Mouse (Mus musculus): ENCODE measurements around the gene Ncstn. TPM values are rescaled to one million over a fixed set of nuclear protein-coding genes. Genes with fewer than 3 reads are reported as not detected.

The Ncstn gene
- total RNA-seq, 2 experiments from 2014 or later = 72.0 to 79.4 TPM

GRCm38 (mm10) chr1:172077981-172078380 is 4.6 kb downstream of the Ncstn start:
- no peak for DNase-seq (ENCODE audit: low spot score in 2 of 2)

- DNase-seq (ENCODE audit: low spot score in 2 of 2) = no peak
These were observed 10.0 kb downstream of the Ncstn start for GRCm38 (mm10) chr1:172072604-172073003.

- no peak for DNase-seq (ENCODE audit: low spot score in 2 of 2)
These were observed 11.0 kb downstream of the Ncstn start for GRCm38 (mm10) chr1:172071556-172071955.

- no peak for DNase-seq (ENCODE audit: low spot score in 2 of 2)
These were observed 12.4 kb downstream of the Ncstn start for GRCm38 (mm10) chr1:172070227-172070626.

GRCm38 (mm10) chr1:172064613-172065141 is 17.9 kb downstream of the Ncstn start:
- DNase-seq (ENCODE audit: low spot score in 2 of 2) = peak; percentile 65 to 68

GRCm38 (mm10) chr1:172063291-172064023 is 19.1 kb downstream of the Ncstn start:
- no peak for DNase-seq (ENCODE audit: low spot score in 2 of 2)

- no peak for DNase-seq (ENCODE audit: low spot score in 2 of 2)
These were observed 20.5 kb downstream of the Ncstn start for GRCm38 (mm10) chr1:172062101-172062500.

GRCm38 (mm10) chr1:172061217-172061616 is 21.4 kb downstream of the Ncstn start:
- DNase-seq (ENCODE audit: low spot score in 2 of 2) = no peak

- no peak for DNase-seq (ENCODE audit: low spot score in 2 of 2)
These were observed 21.9 kb downstream of the Ncstn start for GRCm38 (mm10) chr1:172060659-172061058.

GRCm38 (mm10) chr1:172058874-172059273 is 23.7 kb downstream of the Ncstn start:
- DNase-seq (ENCODE audit: low spot score in 2 of 2) = no peak

GRCm38 (mm10) chr1:172058321-172058720 is 24.3 kb downstream of the Ncstn start:
- DNase-seq (ENCODE audit: low spot score in 2 of 2) = no peak

- no peak for DNase-seq (ENCODE audit: low spot score in 2 of 2)
These were observed 25.1 kb downstream of the Ncstn start, which contains the start of gene Nhlh1 for GRCm38 (mm10) chr1:172057491-172057921. Nhlh1 (minus strand) TSS chr1:172057573.

GRCm38 (mm10) chr1:172056251-172056650 is 26.3 kb downstream of the Ncstn start:
- no peak for DNase-seq (ENCODE audit: low spot score in 2 of 2)

- DNase-seq (ENCODE audit: low spot score in 2 of 2) = no peak
These were observed 28.8 kb downstream of the Ncstn start for GRCm38 (mm10) chr1:172053541-172054440.

- no peak for DNase-seq (ENCODE audit: low spot score in 2 of 2)
These were observed 29.8 kb downstream of the Ncstn start for GRCm38 (mm10) chr1:172052766-172053279.

- no peak for DNase-seq (ENCODE audit: low spot score in 2 of 2)
These were observed 33.3 kb downstream of the Ncstn start for GRCm38 (mm10) chr1:172049131-172049782.

GRCm38 (mm10) chr1:172048241-172048734 is 34.3 kb downstream of the Ncstn start:
- DNase-seq (ENCODE audit: low spot score in 2 of 2) = no peak

GRCm38 (mm10) chr1:172046938-172047337 is 35.7 kb downstream of the Ncstn start:
- peak; percentile 83 to 85 for DNase-seq (ENCODE audit: low spot score in 2 of 2)

- no peak for DNase-seq (ENCODE audit: low spot score in 2 of 2)
These were observed 36.2 kb downstream of the Ncstn start for GRCm38 (mm10) chr1:172046410-172046809.

- DNase-seq (ENCODE audit: low spot score in 2 of 2) = no peak
These were observed 52.7 kb downstream of the Ncstn start for GRCm38 (mm10) chr1:172029914-172030313.

Data from layer of hippocampus, postnatal 10 days (tissue).